Mouse (Mus musculus): ENCODE results near the gene Pagr1b.

DNA sequence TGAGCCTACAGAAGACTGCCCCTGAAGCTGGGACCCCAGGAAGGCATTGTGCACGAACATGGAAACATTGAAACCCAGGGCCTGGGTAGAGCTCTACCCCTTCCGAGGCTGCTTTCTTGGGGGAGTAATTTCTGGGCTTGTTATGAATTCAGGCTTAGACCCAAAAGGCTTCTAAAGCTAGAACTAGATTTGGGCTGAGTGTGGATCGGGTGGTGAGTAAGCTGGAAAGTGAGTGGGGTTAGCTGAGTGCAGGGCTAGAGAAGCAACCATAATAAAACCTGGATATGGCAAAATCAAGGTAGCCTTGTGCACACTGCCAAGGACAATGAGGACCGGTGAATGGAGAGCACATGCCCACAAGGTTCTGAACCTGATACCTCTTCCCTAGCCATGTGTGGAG, 54.3 kb downstream of the Pagr1b start:
- TF ChIP-seq CTCF (conservative IDR thresholded peaks at IDR 0.05; ENCODE audit: low read length) (no peak), POU5F1 (IDR thresholded peaks at IDR 0.05; ENCODE audit: borderline replicate concordance, low read length) (no peak), NANOG (IDR thresholded peaks at IDR 0.05; ENCODE audit: borderline replicate concordance, low read length) (no peak)

Data from E14TG2a.4 (cell line).